Mouse (Mus musculus) lung, embryonic 16.5 days (tissue): ENCODE measurements around the gene Aldh1l1. TPM values are rescaled to one million over a fixed set of nuclear protein-coding genes. Genes with fewer than 3 reads are reported as not detected.

ENCODE experiments used
- ATAC-seq: fragments of 200-750 bp; cut with Nextera tagmentation; 2 replicates; pipeline ENCODE4 v1.8.0; 2017; ENCODE audit warnings: low read depth, mild to moderate bottlenecking, moderate library complexity
- H3K27ac ChIP-seq: fragments of 300-500 bp; sonication (generic); 2 replicates; pipeline ENCODE4 v1.5.1; 2014; ENCODE audit warnings: mild to moderate bottlenecking, control low read depth, low read length
- H3K27me3 ChIP-seq: fragments of 300-500 bp; sonication (generic); 2 replicates; pipeline ENCODE4 v1.6.1; 2014; ENCODE audit warnings: low read depth, low read length, mixed read lengths; ENCODE audit not compliant: control insufficient read depth, insufficient read depth
- H3K36me3 ChIP-seq: fragments of 300-500 bp; sonication (generic); 2 replicates; pipeline ENCODE4 v1.6.1; 2014; ENCODE audit warnings: low read length; ENCODE audit not compliant: control insufficient read depth, insufficient read depth
- H3K4me1 ChIP-seq: fragments of 300-500 bp; sonication (generic); replicated peaks from 2 replicates; pipeline ENCODE4 v1.6.1; 2014; ENCODE audit warnings: low read length, mixed read lengths; ENCODE audit not compliant: control insufficient read depth, insufficient read depth
- H3K4me2 ChIP-seq: fragments of 300-500 bp; sonication (generic); 2 replicates; pipeline ENCODE4 v1.6.1; 2014; ENCODE audit warnings: low read depth, low read length, control low read depth
- H3K4me3 ChIP-seq: fragments of 300-500 bp; sonication (generic); 2 replicates; pipeline ENCODE4 v1.5.1; 2014; ENCODE audit warnings: mild to moderate bottlenecking, low read length, control low read depth
- H3K9ac ChIP-seq: fragments of 300-500 bp; sonication (generic); 2 replicates; pipeline ENCODE4 v1.6.1; 2014; ENCODE audit warnings: low read length, control low read depth
- H3K9me3 ChIP-seq: fragments of 300-500 bp; sonication (generic); 2 replicates; pipeline ENCODE4 v1.6.1; 2016; ENCODE audit warnings: low read length; ENCODE audit not compliant: control insufficient read depth
- WGBS: fragments of 180-500 bp; shearing (Covaris S2); extraction: QIAGEN DNeasy Blood & Tissue Kit; methylation state at CpG from one replicate; pipeline ENCODE4 v1.1.7; 2014; 5-methylcytosine and 5-hydroxymethylcytosine counted together
- polyA plus RNA-seq: library from polyadenylated mRNA; unstranded; fragments of >200 nt; fragmentation: Nextera tagmentation; extraction: Ambion mirVana; gene quantifications from 2 replicates; pipeline ENCODE4 v1.2.1, GENCODE M21; 2015

Aldh1l1 gene
- 2.4 and 4.7 TPM in 2 replicates for polyA plus RNA-seq

DNA sequence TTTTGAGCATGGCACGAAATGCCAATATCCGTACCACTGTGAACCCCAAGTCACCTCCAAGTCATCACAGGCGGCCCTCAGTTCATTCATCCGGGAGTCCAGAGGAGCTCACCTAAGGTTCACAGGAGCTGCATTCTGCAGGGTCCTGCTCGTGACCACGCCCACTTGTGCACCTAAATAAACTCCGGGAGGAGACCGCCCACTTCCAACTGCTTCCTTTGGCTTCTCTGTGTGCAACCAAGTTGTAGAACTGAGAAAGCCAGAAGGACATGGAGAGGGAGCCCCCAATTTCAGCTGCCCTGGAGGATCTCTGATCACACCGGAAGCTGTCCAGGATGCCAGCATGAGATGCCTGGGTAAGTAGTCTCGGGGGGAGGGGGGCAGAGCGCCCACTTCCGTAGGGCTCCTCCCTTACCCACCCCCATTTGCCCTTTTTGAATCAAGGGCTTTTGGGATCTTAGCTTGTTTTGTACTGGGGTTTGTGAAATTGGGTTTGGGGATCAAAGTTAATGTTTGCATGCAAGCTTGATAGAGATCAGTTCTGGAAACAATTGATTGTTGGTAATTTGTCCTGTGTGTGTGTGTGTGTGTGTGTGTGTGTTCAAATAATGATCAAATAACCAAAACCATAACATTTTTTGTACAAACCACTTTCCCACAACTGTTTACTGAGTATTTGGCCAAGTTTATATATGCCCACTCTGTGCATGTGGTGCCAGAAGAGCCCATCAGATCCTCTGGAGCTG lies at the start of gene Aldh1l1:
Gene Aldh1l1, plus strand, starts transcription at position 252 of the 746 bp plus-strand sequence.
- Histone ChIP-seq H3K4me1 (no peaks in the 10 kb centered on the region), H3K9ac (no peak within 1 kb of the TSS), H3K4me2 (no peak within 1 kb of the TSS), H3K9me3 (no peaks in the 10 kb centered on the region), H3K36me3 (no peaks in the 10 kb centered on the region), H3K27me3 (no peaks in the 10 kb centered on the region), H3K27ac (no peak within 1 kb of the TSS), H3K4me3 (no peak within 1 kb of the TSS)
- ATAC-seq, result no peak
- 71% methylated on average over 12 of the region's 12 CpGs for WGBS

DNA sequence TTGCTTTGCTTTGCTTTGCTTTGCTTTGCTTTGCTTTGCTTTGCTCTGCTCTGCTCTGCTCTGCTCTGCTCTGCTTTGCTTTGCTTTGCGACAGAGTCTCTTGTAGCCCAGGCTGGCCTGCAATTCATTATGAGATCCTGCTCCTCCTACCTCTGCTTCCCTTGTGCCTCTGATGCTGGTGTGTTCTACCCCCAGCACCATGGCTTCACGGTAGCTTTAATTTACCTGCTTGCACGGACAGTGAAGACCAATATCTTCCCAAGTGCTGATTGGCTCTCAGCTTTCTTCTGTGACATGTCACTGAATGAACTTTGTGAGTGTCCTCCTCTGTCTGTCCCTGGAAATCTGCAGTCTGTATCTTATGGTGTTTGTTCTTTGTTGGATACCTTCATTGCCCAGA lies 49.2 kb upstream of the Aldh1l1 start:
- Histone ChIP-seq H3K9me3 (no peaks in the 10 kb centered on the region; the same call in 1 of the 2 replicates), H3K4me2 (no peak overlapping the region), H3K27me3 (no peaks in the 10 kb centered on the region), H3K9ac (no peak overlapping the region), H3K27ac (no peak overlapping the region), H3K4me1 (no peaks in the 10 kb centered on the region), H3K4me3 (no peak overlapping the region), H3K36me3 (no peaks in the 10 kb centered on the region)
- 88% methylated on average over 3 of the region's 3 CpGs for WGBS
- ATAC-seq, result no peak

- Histone ChIP-seq H3K27ac (no peak overlapping the region), H3K4me1 (0 out of 2 replicates have a peak, but pooled peaks cover 2% of the 10 kb centered on the region), H3K4me3 (no peak overlapping the region), H3K9me3 (no peaks in the 10 kb centered on the region), H3K9ac (no peak overlapping the region), H3K27me3 (no peaks in the 10 kb centered on the region), H3K36me3 (no peaks in the 10 kb centered on the region), H3K4me2 (no peak overlapping the region)
- no peak for ATAC-seq
- 51% methylated on average over 4 of the region's 4 CpGs for WGBS
Observed at GRCm38 (mm10) chr6:90446883-90447282, 39.3 kb upstream of the Aldh1l1 start.

DNA sequence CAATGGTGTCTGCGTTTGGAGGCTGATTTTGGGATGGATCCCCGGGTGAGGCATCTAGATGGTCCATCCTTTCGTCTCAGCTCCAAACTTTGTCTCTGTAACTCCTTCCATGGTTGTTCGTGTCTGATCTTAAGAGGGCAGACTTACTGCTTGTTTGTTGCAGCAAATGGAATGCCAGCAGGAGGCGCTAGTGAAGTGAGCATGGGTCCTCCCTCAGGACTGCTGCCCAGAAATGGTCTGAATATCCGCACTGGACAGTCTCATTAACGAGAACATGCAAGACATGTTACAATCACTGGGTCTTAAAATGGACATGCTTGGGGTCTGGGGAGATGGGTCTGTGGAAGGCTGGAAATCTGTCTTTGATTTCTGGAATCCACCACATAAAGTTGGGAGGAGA lies 36.0 kb upstream of the Aldh1l1 start:
- peak; percentile 78 for ATAC-seq
- no peak overlapping the region for H3K4me2 ChIP-seq

DNA sequence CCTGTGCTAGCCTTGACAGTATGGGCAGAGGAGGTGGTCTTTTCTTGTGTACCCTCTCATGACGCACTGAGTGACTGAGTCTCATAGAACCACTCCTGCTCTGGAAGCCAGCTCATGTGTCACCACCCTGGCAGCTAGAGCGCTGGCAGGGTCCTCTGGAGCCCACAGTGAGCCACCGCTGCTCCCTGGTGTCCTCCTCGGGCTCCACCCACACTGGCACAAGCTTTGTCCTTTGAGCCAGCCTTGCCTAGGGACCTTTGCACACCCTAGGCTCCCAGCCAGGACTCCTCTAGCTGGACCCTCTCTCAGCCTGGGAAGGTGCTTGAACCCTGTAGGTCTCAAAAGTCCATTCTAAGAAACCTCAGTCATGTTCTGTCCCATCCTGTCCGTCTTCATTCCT lies 35.5 kb upstream of the Aldh1l1 start:
- Histone ChIP-seq H3K27me3 (no peaks in the 10 kb centered on the region), H3K9me3 (no peaks in the 10 kb centered on the region), H3K27ac (no peak overlapping the region), H3K36me3 (no peaks in the 10 kb centered on the region), H3K4me2 (no peak overlapping the region), H3K9ac (no peak overlapping the region), H3K4me1 (0 out of 2 replicates have a peak, but pooled peaks cover 2% of the 10 kb centered on the region), H3K4me3 (no peak overlapping the region)
- WGBS, result 57% methylated on average over 5 of the region's 5 CpGs
- ATAC-seq, result peak; percentile 58

More for the DNA sequence above, 36.0 kb upstream of the Aldh1l1 start:
- Histone ChIP-seq H3K9me3 (no peaks in the 10 kb centered on the region), H3K9ac (no peak overlapping the region), H3K27ac (no peak overlapping the region), H3K4me3 (no peak overlapping the region), H3K27me3 (no peaks in the 10 kb centered on the region), H3K4me1 (0 out of 2 replicates have a peak, but pooled peaks cover 2% of the 10 kb centered on the region), H3K36me3 (no peaks in the 10 kb centered on the region)
- WGBS, result 17% methylated on average over 7 of the region's 7 CpGs

GRCm38 (mm10) chr6:90451512-90451911 lies 34.7 kb upstream of the Aldh1l1 start:
- WGBS, result 83% methylated on average over 5 of the region's 5 CpGs
- H3K4me1 ChIP-seq, result 0 out of 2 replicates have a peak, but pooled peaks cover 2% of the 10 kb centered on the region
- no peak overlapping the region for H3K4me3 ChIP-seq
- no peaks in the 10 kb centered on the region for H3K9me3 ChIP-seq
- no peak overlapping the region for H3K27ac ChIP-seq
- H3K27me3 ChIP-seq, result no peaks in the 10 kb centered on the region
- H3K9ac ChIP-seq, result no peak overlapping the region
- no peak overlapping the region for H3K4me2 ChIP-seq
- no peak for ATAC-seq
- H3K36me3 ChIP-seq, result no peaks in the 10 kb centered on the region

DNA sequence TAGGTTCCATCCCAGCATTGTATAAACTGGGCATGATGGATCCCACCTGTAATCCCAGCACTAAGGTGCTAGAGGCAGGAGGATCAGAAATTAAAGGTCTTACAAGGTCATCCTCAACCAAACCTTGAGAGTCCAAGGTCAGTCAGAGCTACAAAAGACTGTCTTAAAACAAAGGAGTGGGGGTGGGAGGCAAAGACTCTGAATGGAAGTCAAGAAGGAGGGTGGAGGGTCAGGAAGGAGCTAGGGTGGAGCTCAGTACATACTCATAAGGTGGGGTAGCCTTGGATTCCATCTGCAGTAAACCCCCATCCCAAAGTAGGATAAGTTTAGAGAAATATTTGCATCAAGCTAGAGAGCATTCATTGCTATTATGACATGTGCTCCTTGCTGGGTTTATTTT lies 33.6 kb upstream of the Aldh1l1 start:
- Histone ChIP-seq H3K4me1 (0 out of 2 replicates have a peak, but pooled peaks cover 2% of the 10 kb centered on the region), H3K9me3 (no peaks in the 10 kb centered on the region), H3K4me3 (no peak overlapping the region), H3K9ac (no peak overlapping the region), H3K36me3 (no peaks in the 10 kb centered on the region), H3K27me3 (no peaks in the 10 kb centered on the region), H3K4me2 (no peak overlapping the region), H3K27ac (no peak overlapping the region)
- ATAC-seq, result no peak

DNA sequence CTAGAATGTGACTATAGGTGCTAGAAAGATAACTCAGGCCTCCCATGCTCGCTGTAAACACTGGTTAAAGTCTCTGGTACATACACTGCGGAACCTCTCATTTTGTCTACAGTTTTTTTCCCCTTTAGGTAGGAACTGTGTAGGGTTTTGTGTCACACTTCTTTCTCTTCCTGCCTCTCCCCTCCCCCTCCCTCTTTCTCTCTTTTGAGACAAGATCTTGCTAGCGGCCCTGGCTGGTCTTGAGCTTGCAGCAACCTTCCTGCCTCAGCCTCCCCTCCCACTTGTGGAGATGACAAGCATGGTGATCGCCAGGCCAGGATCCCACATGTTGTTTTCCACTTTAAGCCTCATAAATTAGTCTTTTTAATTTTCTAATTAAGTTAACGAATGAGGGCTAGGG lies 32.5 kb upstream of the Aldh1l1 start:
- no peak overlapping the region for H3K4me3 ChIP-seq
- WGBS, result 77% methylated on average over 5 of the region's 5 CpGs
- H3K27me3 ChIP-seq, result no peaks in the 10 kb centered on the region
- no peak overlapping the region for H3K4me2 ChIP-seq
- H3K4me1 ChIP-seq, result 0 out of 2 replicates have a peak, but pooled peaks cover 2% of the 10 kb centered on the region
- H3K9me3 ChIP-seq, result no peaks in the 10 kb centered on the region
- H3K27ac ChIP-seq, result no peak overlapping the region
- no peak overlapping the region for H3K9ac ChIP-seq
- H3K36me3 ChIP-seq, result no peaks in the 10 kb centered on the region
- no peak for ATAC-seq

DNA sequence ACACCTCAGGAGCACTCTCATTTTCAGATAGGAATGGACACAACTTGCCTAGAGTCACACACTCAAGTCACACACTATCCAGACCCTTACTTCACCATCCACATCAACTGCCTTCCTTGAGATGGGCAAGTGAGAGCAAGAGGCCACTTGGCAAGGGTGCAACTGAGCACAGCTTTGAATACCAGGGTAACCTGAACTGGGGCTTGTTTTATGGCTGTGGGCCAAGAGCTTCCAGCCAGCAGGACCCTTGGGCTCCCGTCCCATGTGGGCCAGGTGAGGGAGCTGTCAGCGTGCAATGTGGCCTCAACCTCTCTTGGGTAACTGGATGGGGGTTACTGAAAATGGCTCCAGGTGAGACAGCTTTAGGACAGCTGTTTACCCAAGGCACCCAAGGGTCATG lies 28.8 kb upstream of the Aldh1l1 start:
- H3K4me1 ChIP-seq, result no peaks in the 10 kb centered on the region
- H3K27me3 ChIP-seq, result peaks cover 19% of the 10 kb centered on the region
- H3K27ac ChIP-seq, result no peak overlapping the region
- H3K9ac ChIP-seq, result no peak overlapping the region
- ATAC-seq, result no peak
- 57% methylated on average over 2 of the region's 2 CpGs for WGBS
- no peaks in the 10 kb centered on the region for H3K9me3 ChIP-seq
- H3K4me3 ChIP-seq, result no peak overlapping the region
- H3K4me2 ChIP-seq, result no peak overlapping the region
- H3K36me3 ChIP-seq, result no peaks in the 10 kb centered on the region
